Mouse (Mus musculus) forebrain, embryonic 10.5 days (tissue): ENCODE measurements at regions not wholly inside any gene's neighbourhood (a gene's known extent, or its start where the extent isn't known, plus 50 kb on each side); places are given as distances from the start of the nearest gene placed in this dataset.

ENCODE experiments used
- DNase-seq: peaks from one replicate; pipeline ENCODE4 v3.0.0-alpha.2; 2017; ENCODE audit warnings: low spot score; ENCODE audit errors: extremely low spot score
- H3K27ac ChIP-seq: fragments of 300-500 bp; sonication (generic); 2 replicates; pipeline ENCODE4 v1.5.1; 2016; ENCODE audit warnings: mild to moderate bottlenecking
- H3K27me3 ChIP-seq: fragments of 300-500 bp; sonication (generic); 2 replicates; pipeline ENCODE4 v1.6.1; 2016; ENCODE audit warnings: mild to moderate bottlenecking; ENCODE audit not compliant: poor library complexity, severe bottlenecking
- H3K36me3 ChIP-seq: fragments of 300-500 bp; sonication (generic); replicated peaks from 2 replicates; pipeline ENCODE4 v1.6.1; 2016; ENCODE audit warnings: mild to moderate bottlenecking, moderate library complexity
- H3K4me1 ChIP-seq: fragments of 300-500 bp; sonication (generic); 2 replicates; pipeline ENCODE4 v1.6.1; 2016
- H3K4me3 ChIP-seq: fragments of 300-500 bp; sonication (generic); 2 replicates; pipeline ENCODE4 v1.5.1; 2016; ENCODE audit warnings: mild to moderate bottlenecking, moderate library complexity
- H3K9me3 ChIP-seq: fragments of 300-500 bp; sonication (generic); 2 replicates; pipeline ENCODE4 v1.6.1; 2016; ENCODE audit warnings: mild to moderate bottlenecking, moderate library complexity
- WGBS: fragments of 180-500 bp; shearing (Covaris S2); methylation state at CpG from one replicate; pipeline ENCODE4 v1.1.7; 2016; 5-methylcytosine and 5-hydroxymethylcytosine counted together

DNA sequence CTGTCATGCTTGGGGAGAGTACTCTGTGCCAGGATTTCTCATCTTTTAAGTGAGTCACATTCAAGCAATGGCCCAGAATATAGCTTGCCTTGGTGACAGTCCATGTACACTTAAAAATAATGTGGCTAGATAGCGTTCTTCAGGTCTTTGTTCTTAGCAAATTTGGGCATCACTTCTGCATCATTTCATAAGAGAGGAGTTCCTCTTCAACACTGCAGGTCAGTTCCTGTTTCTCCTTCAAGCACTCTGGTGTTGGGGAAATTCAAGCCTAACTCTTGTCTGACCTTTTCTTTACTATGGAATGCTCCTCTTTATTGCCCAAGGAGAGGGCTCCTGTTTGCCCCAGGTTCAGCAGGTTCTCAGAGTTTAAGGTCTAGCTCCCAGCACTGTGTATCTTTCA lies 175.7 kb downstream of the Pik3r1 start:
- WGBS = 93% methylated on average over 1 of the region's 1 CpGs

DNA sequence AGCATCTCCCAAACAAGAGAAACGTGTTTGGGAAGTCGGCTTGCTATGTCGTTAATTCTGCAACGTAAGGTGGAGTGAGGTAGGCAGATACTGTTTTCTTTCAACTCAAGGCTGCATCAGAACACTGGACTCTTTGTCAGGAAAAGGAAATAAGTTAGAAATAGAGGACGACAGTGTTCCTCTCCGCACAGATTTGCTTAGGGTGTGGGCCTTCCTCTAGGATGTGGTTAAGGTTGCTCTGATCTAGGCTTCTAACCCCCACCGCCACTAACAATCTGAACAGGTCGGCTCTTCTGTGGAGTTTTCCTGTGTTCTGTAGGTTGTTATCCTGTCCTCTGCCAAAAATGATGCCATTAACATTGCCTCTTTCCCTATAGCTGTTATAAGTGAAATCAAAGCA lies 179.1 kb downstream of the Pik3r1 start:
- peaks cover 8% of the 10 kb centered on the region for H3K4me1 ChIP-seq
- H3K27me3 ChIP-seq = no peaks in the 10 kb centered on the region
- DNase-seq = no peak
- H3K9me3 ChIP-seq = no peaks in the 10 kb centered on the region
- H3K4me3 ChIP-seq = no peak overlapping the region
- H3K36me3 ChIP-seq = no peaks in the 10 kb centered on the region
- no peak overlapping the region for H3K27ac ChIP-seq
- 82% methylated on average over 8 of the region's 8 CpGs for WGBS

More for the DNA sequence above, 175.7 kb downstream of the Pik3r1 start:
- H3K4me3 ChIP-seq = no peak overlapping the region
- no peak overlapping the region for H3K27ac ChIP-seq
- DNase-seq = no peak
- peaks cover 7% of the 10 kb centered on the region for H3K4me1 ChIP-seq
- H3K9me3 ChIP-seq = no peaks in the 10 kb centered on the region
- no peaks in the 10 kb centered on the region for H3K27me3 ChIP-seq
- H3K36me3 ChIP-seq = no peaks in the 10 kb centered on the region

GRCm38 (mm10) chr13:101586787-101587186 lies 181.2 kb downstream of the Pik3r1 start:
- WGBS = 85% methylated on average over 2 of the region's 2 CpGs
- Histone ChIP-seq H3K27me3 (no peaks in the 10 kb centered on the region), H3K9me3 (no peaks in the 10 kb centered on the region), H3K36me3 (no peaks in the 10 kb centered on the region), H3K27ac (no peak overlapping the region), H3K4me1 (peaks cover 8% of the 10 kb centered on the region), H3K4me3 (no peak overlapping the region)
- no peak for DNase-seq

DNA sequence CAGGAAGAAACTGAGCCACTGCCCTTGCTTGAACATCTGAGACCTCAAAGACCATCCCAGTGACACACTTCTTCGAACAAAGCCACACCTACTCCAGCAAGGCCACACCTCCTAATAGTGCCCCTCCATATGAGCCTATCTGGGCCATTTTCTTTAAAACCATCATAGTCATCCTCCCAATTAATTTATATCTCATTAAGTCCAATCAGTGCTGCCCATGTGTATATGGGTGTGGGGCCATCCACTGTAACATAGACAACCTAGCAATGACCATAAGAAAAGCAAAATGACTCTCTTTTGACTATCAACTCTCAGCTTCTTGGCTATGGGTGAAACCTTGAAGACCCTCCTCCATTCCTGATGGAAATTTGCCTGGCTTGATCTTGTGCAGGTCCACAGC lies 191.5 kb downstream of the Pik3r1 start:
- Histone ChIP-seq H3K9me3 (no peaks in the 10 kb centered on the region), H3K4me3 (no peak overlapping the region), H3K4me1 (no peaks in the 10 kb centered on the region), H3K27ac (no peak overlapping the region), H3K36me3 (no peaks in the 10 kb centered on the region), H3K27me3 (no peaks in the 10 kb centered on the region)
- DNase-seq = no peak
- WGBS = 100% methylated on average over 1 of the region's 1 CpGs

DNA sequence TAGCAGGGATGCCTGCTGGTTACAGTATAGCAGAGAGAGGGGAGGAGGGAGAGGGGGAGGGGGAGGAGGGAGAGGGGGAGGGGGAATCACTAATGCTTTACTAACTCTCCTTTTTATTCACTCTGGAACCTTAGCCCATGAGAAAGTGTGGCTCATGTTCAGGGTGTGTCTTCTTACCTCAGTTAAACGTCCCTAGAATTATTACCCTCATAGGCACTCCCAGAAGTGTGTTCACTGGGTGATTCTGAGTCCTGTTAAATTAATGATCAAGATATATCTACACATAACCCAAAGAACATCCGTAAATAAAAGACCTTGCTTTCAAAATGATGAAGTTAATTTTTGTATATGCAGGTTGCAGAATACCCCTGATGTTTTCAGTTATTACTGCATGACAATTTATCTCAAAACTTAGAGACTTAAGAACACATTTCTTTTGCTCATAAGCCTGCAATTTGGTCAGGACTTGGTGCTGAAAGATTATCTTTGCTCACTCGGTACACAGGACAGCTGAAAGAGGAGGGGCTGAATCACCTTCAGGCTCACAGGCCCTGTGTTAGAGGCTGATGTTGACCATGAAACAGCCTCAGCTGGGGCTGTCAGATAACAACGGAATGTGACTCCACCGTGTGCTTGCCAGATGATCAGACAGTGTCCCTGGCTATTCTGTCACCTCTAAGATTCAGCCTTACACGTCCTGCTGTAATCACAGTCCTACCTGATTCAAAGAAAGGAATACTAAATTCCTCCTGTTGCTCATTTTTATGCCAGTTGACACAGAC lies 195.0 kb downstream of the Pik3r1 start:
- WGBS = 75% methylated on average over 6 of the region's 6 CpGs
- H3K27ac ChIP-seq = no peak overlapping the region
- DNase-seq = no peak

DNA sequence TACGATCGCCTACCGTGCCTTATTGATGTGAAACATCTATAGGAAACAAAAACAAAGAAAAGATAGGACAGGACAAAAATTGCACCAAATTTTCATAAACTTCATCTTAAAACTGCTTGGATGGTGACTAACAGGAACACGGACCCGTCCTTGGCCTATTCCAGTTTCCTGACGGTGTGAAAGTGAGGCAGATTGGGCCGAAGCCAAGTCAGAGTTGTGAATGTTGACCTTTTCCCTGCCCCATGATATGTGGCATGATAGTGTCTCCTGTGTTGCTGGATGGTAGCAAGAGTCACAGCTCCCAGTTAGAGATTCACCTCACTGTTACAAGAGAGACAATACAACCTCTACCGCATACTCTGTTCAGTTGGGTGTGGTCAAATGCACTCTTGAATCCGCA lies 195.8 kb downstream of the Pik3r1 start:
- Histone ChIP-seq H3K27ac (no peak overlapping the region), H3K9me3 (no peaks in the 10 kb centered on the region), H3K4me3 (no peak overlapping the region), H3K36me3 (no peaks in the 10 kb centered on the region), H3K27me3 (no peaks in the 10 kb centered on the region), H3K4me1 (peaks cover 14% of the 10 kb centered on the region)
- DNase-seq = no peak
- 96% methylated on average over 9 of the region's 9 CpGs for WGBS

More for the DNA sequence above, 195.0 kb downstream of the Pik3r1 start:
- no peaks in the 10 kb centered on the region for H3K27me3 ChIP-seq
- no peaks in the 10 kb centered on the region for H3K9me3 ChIP-seq
- H3K4me1 ChIP-seq = peaks cover 14% of the 10 kb centered on the region
- H3K4me3 ChIP-seq = no peak overlapping the region
- no peaks in the 10 kb centered on the region for H3K36me3 ChIP-seq

DNA sequence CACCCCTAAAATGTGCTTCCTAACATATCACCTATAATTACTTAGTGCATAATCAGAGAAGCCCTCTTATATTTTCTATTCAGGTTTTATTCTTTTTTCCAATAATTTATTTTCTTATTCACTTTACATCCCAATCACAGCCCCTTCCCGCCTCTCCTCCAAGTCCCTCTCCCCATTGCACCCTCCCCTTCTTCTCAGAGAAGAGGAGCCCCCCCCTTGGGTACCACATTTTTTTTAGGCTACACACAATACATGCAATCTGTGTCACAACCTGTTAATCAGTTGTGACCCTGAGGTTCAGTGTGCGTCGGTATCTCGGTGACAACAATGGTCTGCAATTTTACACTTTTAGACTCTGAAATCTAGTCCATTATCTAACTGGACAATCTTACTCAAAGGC lies 198.0 kb downstream of the Pik3r1 start:
- no peaks in the 10 kb centered on the region for H3K36me3 ChIP-seq
- 59% methylated on average over 4 of the region's 4 CpGs for WGBS

DNA sequence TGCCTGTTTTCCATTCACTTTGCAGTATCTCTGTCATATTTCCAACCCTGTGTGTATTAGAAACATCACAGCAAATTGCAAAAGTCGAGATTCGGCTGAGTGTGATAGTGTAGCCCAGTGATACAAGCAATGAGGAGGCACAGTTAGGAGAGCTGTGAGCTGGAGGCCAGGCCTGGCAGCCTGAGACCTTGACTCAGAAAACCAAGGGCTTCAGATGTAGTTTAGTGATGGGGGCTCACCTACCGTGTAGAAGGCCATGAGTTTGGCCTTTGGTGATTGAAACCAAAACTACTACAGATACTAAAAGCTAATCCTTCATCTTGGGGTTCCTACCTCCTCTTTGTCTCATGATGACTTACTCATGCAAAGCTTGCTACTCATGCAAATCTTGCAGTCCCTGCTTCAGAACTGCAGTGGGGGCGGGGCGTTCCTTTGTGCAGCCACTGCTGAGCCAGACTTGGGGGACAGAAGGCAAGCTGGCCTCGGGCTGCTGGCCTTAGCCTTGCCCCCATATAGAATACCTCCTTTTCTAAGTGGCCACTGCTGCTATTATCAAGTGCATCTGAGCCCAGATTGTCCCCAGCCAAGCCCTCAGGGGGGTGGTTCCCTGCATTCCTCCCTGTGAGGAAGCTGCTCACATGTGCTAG lies 198.9 kb downstream of the Pik3r1 start:
- no peaks in the 10 kb centered on the region for H3K9me3 ChIP-seq
- 60% methylated on average over 6 of the region's 6 CpGs for WGBS
- H3K27me3 ChIP-seq = no peaks in the 10 kb centered on the region
- H3K36me3 ChIP-seq = no peaks in the 10 kb centered on the region
- H3K4me3 ChIP-seq = no peak overlapping the region
- peak overlapping the region; percentile 65 for H3K27ac ChIP-seq
- peak; percentile 22 for DNase-seq
- H3K4me1 ChIP-seq = peaks cover 14% of the 10 kb centered on the region

More for the DNA sequence above, 198.0 kb downstream of the Pik3r1 start:
- H3K9me3 ChIP-seq = no peaks in the 10 kb centered on the region
- no peaks in the 10 kb centered on the region for H3K27me3 ChIP-seq
- no peak for DNase-seq
- H3K4me3 ChIP-seq = no peak overlapping the region
- H3K27ac ChIP-seq = no peak overlapping the region
- H3K4me1 ChIP-seq = peaks cover 14% of the 10 kb centered on the region

GRCm38 (mm10) chr13:101565323-101565722 lies 202.7 kb downstream of the Pik3r1 start:
- Histone ChIP-seq H3K27me3 (no peaks in the 10 kb centered on the region), H3K9me3 (no peaks in the 10 kb centered on the region), H3K4me1 (peaks cover 14% of the 10 kb centered on the region), H3K4me3 (no peak overlapping the region), H3K36me3 (no peaks in the 10 kb centered on the region), H3K27ac (no peak overlapping the region)
- WGBS = 100% methylated on average over 1 of the region's 1 CpGs
- no peak for DNase-seq

- Histone ChIP-seq H3K27me3 (no peaks in the 10 kb centered on the region), H3K27ac (no peak overlapping the region), H3K4me3 (no peak overlapping the region), H3K4me1 (peaks cover 8% of the 10 kb centered on the region), H3K36me3 (no peaks in the 10 kb centered on the region), H3K9me3 (no peaks in the 10 kb centered on the region)
- no peak for DNase-seq
- 92% methylated on average over 3 of the region's 3 CpGs for WGBS
These were observed 212.6 kb downstream of the Pik3r1 start for GRCm38 (mm10) chr13:101555371-101555874.

GRCm38 (mm10) chr13:101553131-101553549 lies 214.9 kb downstream of the Pik3r1 start:
- WGBS = 78% methylated on average over 8 of the region's 8 CpGs
- no peaks in the 10 kb centered on the region for H3K36me3 ChIP-seq
- no peak overlapping the region for H3K4me3 ChIP-seq
- no peaks in the 10 kb centered on the region for H3K27me3 ChIP-seq
- no peak for DNase-seq
- H3K4me1 ChIP-seq = peaks cover 8% of the 10 kb centered on the region
- no peak overlapping the region for H3K27ac ChIP-seq
- H3K9me3 ChIP-seq = no peaks in the 10 kb centered on the region

GRCm38 (mm10) chr13:101552451-101552850 lies 215.6 kb downstream of the Pik3r1 start:
- 88% methylated on average over 2 of the region's 2 CpGs for WGBS
- no peak for DNase-seq
- H3K4me1 ChIP-seq = peaks cover 8% of the 10 kb centered on the region
- no peaks in the 10 kb centered on the region for H3K9me3 ChIP-seq
- no peak overlapping the region for H3K27ac ChIP-seq
- H3K36me3 ChIP-seq = no peaks in the 10 kb centered on the region
- H3K27me3 ChIP-seq = no peaks in the 10 kb centered on the region
- H3K4me3 ChIP-seq = no peak overlapping the region

GRCm38 (mm10) chr13:101551068-101551467 lies 216.9 kb downstream of the Pik3r1 start:
- Histone ChIP-seq H3K27ac (no peak overlapping the region), H3K9me3 (no peaks in the 10 kb centered on the region), H3K36me3 (no peaks in the 10 kb centered on the region), H3K4me1 (peaks cover 8% of the 10 kb centered on the region), H3K4me3 (no peak overlapping the region), H3K27me3 (no peaks in the 10 kb centered on the region)
- WGBS = 92% methylated on average over 6 of the region's 6 CpGs
- no peak for DNase-seq
